In the genomic region with DNA sequence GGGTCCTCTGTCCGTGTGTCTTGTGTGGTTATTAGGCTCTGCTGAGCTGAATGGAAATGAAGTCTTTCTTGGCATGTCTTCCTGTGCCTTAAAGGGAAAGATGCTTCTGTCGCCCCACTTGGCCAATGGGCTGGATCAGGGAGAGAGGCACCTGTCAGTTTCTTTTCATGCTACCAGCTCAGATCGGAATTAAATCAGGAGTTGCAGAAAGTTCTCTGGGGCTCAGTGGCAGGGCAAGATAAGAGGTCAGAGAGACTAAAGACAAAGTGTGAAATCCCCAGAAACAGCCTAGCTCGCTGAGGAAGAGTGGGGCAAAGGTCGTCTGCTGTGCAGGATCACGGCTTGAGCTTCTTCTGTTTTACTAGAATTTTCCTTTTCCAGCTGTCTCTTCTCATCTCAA, we compare ENCODE assay signal across 22 mouse cellular contexts.
DNase-seq lines count a peak whose midpoint lies in the region; ATAC-seq lines count a peak whose summit lies in the region.
"Had no signal": no experiment of that assay in that cellular context is flagged by ENCODE, and none has a peak within 500 bp of the region (broad histone marks: within the 10 kb centered on the region; RNA-seq: fewer than 3 reads in every experiment).

No protein-coding gene starts in this region.

- intact Hi-C loops in left cerebral cortex, postnatal 14 days (cut with DNase I), result no loop called here

- peak; percentile 15 for DNase-seq in adrenal gland, postnatal 14 days
- DNase-seq in adrenal gland, postnatal 36 days, result no peak
- DNase-seq in kidney, adult 8-10 months, result peak; percentile 11 to 39
- peak; percentile 86 for DNase-seq in midbrain, embryonic 11.5 days (ENCODE audit: low spot score, missing footprints)
- DNase-seq in ovary, adult 18-20 months (ENCODE audit: low spot score), result no peak
- no peak for DNase-seq in left cerebral cortex, postnatal 14 days (ENCODE audit: low spot score in 2 of 2)
- DNase-seq: cerebellum, adult 18-20 months; cerebellum, postnatal 14 days; forebrain, postnatal 0 days; gastrocnemius, postnatal 36 days; layer of hippocampus, postnatal 36 days; liver, embryonic 13.5 days; lung, adult 2 months; lung, postnatal 14 days had no signal

- no peaks in the 10 kb centered on the region for H3K36me3 ChIP-seq in kidney, embryonic 16.5 days (ENCODE audit: insufficient read depth, low read length)
- H3K36me3 ChIP-seq in midbrain, embryonic 11.5 days (ENCODE audit: control insufficient read depth, insufficient read depth, low read length), result no peaks in the 10 kb centered on the region
- no peaks in the 10 kb centered on the region for H3K36me3 ChIP-seq in midbrain, embryonic 15.5 days (replicated peaks)
- H3K36me3 ChIP-seq: forebrain, embryonic 10.5 days; heart, embryonic 15.5 days; hindbrain, embryonic 15.5 days; limb, embryonic 12.5 days; liver, embryonic 13.5 days had no signal

- H3K4me3 ChIP-seq in kidney, embryonic 16.5 days (ENCODE audit: low read length), result no peak overlapping the region
- no peak overlapping the region for H3K4me3 ChIP-seq in midbrain, embryonic 11.5 days (ENCODE audit: low read depth, low read length)
- no peak overlapping the region for H3K4me3 ChIP-seq in midbrain, embryonic 15.5 days
- H3K4me3 ChIP-seq: forebrain, embryonic 10.5 days; heart, embryonic 15.5 days; hindbrain, embryonic 15.5 days; limb, embryonic 12.5 days; liver, embryonic 13.5 days; megakaryocyte, embryonic 14.5 days had no signal

- ATAC-seq in kidney, embryonic 16.5 days (ENCODE audit: low FRiP score, low TSS enrichment), result no peak
- ATAC-seq in midbrain, embryonic 11.5 days (ENCODE audit: low FRiP score), result peak; percentile 62; the same call in 1 of the 2 replicates
- no peak for ATAC-seq in midbrain, embryonic 15.5 days (replicated peaks)
- ATAC-seq: forebrain, postnatal 0 days had no signal

- 59% methylated on average over 6 of the region's 6 CpGs for WGBS in kidney, embryonic 16.5 days
- 23% methylated on average over 6 of the region's 6 CpGs for WGBS in midbrain, embryonic 11.5 days
- 28% methylated on average over 6 of the region's 6 CpGs for WGBS in midbrain, embryonic 15.5 days

- H3K4me1 ChIP-seq in kidney, embryonic 16.5 days (ENCODE audit: insufficient read depth, low read length), result no peaks in the 10 kb centered on the region
- H3K4me1 ChIP-seq in midbrain, embryonic 11.5 days (ENCODE audit: control insufficient read depth, insufficient read depth, low read length), result peaks cover 6% of the 10 kb centered on the region
- no peaks in the 10 kb centered on the region for H3K4me1 ChIP-seq in midbrain, embryonic 15.5 days
- H3K4me1 ChIP-seq: liver, embryonic 13.5 days; megakaryocyte, embryonic 14.5 days had no signal

- no peaks in the 10 kb centered on the region for H3K9me3 ChIP-seq in kidney, embryonic 16.5 days (ENCODE audit: low read length)
- H3K9me3 ChIP-seq in midbrain, embryonic 11.5 days (ENCODE audit: control insufficient read depth, low read length), result no peaks in the 10 kb centered on the region
- no peaks in the 10 kb centered on the region for H3K9me3 ChIP-seq in midbrain, embryonic 15.5 days
- H3K9me3 ChIP-seq: forebrain, embryonic 10.5 days; heart, embryonic 15.5 days; hindbrain, embryonic 15.5 days; limb, embryonic 12.5 days had no signal

- no peak overlapping the region for H3K4me2 ChIP-seq in kidney, embryonic 16.5 days (replicated peaks; ENCODE audit: low read depth, low read length)
- H3K4me2 ChIP-seq in midbrain, embryonic 11.5 days, result no peak overlapping the region
- H3K4me2 ChIP-seq in midbrain, embryonic 15.5 days, result no peak overlapping the region
- H3K4me2 ChIP-seq: heart, embryonic 15.5 days; hindbrain, embryonic 15.5 days; limb, embryonic 12.5 days; liver, embryonic 13.5 days had no signal

- H3K27ac ChIP-seq in kidney, embryonic 16.5 days (ENCODE audit: low read length), result no peak overlapping the region
- no peak overlapping the region for H3K27ac ChIP-seq in midbrain, embryonic 11.5 days (ENCODE audit: low read depth, low read length)
- H3K27ac ChIP-seq in midbrain, embryonic 15.5 days, result no peak overlapping the region
- H3K27ac ChIP-seq: forebrain, embryonic 10.5 days; heart, embryonic 15.5 days; hindbrain, embryonic 15.5 days; limb, embryonic 12.5 days; liver, embryonic 13.5 days; stomach, postnatal 0 days had no signal

- H3K27me3 ChIP-seq in kidney, embryonic 16.5 days (ENCODE audit: insufficient read depth, low read length), result no peaks in the 10 kb centered on the region
- H3K27me3 ChIP-seq in midbrain, embryonic 11.5 days (ENCODE audit: control insufficient read depth, insufficient read depth, low read length), result no peaks in the 10 kb centered on the region
- no peaks in the 10 kb centered on the region for H3K27me3 ChIP-seq in midbrain, embryonic 15.5 days (replicated peaks)
- H3K27me3 ChIP-seq: heart, embryonic 15.5 days; hindbrain, embryonic 15.5 days; limb, embryonic 12.5 days; liver, embryonic 13.5 days; megakaryocyte, embryonic 14.5 days had no signal

- H3K9ac ChIP-seq in kidney, embryonic 16.5 days (replicated peaks; ENCODE audit: low read length), result no peak overlapping the region
- H3K9ac ChIP-seq in midbrain, embryonic 11.5 days (ENCODE audit: low read length), result no peak overlapping the region
- no peak overlapping the region for H3K9ac ChIP-seq in midbrain, embryonic 15.5 days
- H3K9ac ChIP-seq: forebrain, postnatal 0 days; heart, embryonic 15.5 days; hindbrain, embryonic 15.5 days; limb, embryonic 12.5 days; liver, embryonic 13.5 days had no signal

Comparison
In these comparisons a context has a peak if more than half of its experiments do, and no peak if none do; other contexts are left out.
1. DNase-seq: peak in adrenal gland, postnatal 14 days (single experiment), kidney, adult 8-10 months (2 of 2) and midbrain, embryonic 11.5 days (single experiment); none in adrenal gland, postnatal 36 days (0 of 2), ovary, adult 18-20 months (single experiment) and left cerebral cortex, postnatal 14 days (0 of 2).